Mouse (Mus musculus): ENCODE results near the gene Srrm3.

GRCm38 (mm10) chr5:135904259-135904658, 97.6 kb downstream of the Srrm3 start:
- TF ChIP-seq CTCF (conservative IDR thresholded peaks at IDR 0.05; ENCODE audit: insufficient read depth, insufficient read length, low read depth, low read length) (no peak), POLR2A (IDR thresholded peaks at IDR 0.05; ENCODE audit: low read depth, low read length) (no peak)

Measured in kidney, adult 2 months (tissue).